Mouse (Mus musculus) forebrain, embryonic 14.5 days (tissue): ENCODE results near the gene Mob2. TPM values are rescaled to one million over a fixed set of nuclear protein-coding genes. Genes with fewer than 3 reads are reported as not detected.

Source experiments
- ATAC-seq: fragments of 200-750 bp; cut with Nextera tagmentation; 2 replicates; pipeline ENCODE4 v1.8.0; 2017; ENCODE audit warnings: mild to moderate bottlenecking, moderate library complexity
- DNase-seq: peaks from one replicate; pipeline ENCODE4 v3.0.0-alpha.2; 2015; ENCODE audit warnings: low spot score
- H3K27ac ChIP-seq: fragments of 300-500 bp; sonication (generic); 2 replicates; pipeline ENCODE4 v1.5.1; 2014; ENCODE audit warnings: low read depth, mild to moderate bottlenecking, control low read depth, low read length, moderate library complexity
- H3K27me3 ChIP-seq: fragments of 300-500 bp; sonication (generic); replicated peaks from 2 replicates; pipeline ENCODE4 v1.6.1; 2014; ENCODE audit warnings: low read length, control low read depth, mixed read lengths; ENCODE audit not compliant: control insufficient read depth, insufficient read depth
- H3K36me3 ChIP-seq: fragments of 300-500 bp; sonication (generic); 2 replicates; pipeline ENCODE4 v1.6.1; 2014; ENCODE audit warnings: low read length, control low read depth; ENCODE audit not compliant: control insufficient read depth, insufficient read depth
- H3K4me1 ChIP-seq: fragments of 300-500 bp; sonication (generic); 2 replicates; pipeline ENCODE4 v1.6.1; 2014; ENCODE audit warnings: antibody characterized with exemption, low read length, control low read depth; ENCODE audit not compliant: control insufficient read depth, insufficient read depth
- H3K4me2 ChIP-seq: fragments of 300-500 bp; sonication (generic); 2 replicates; pipeline ENCODE4 v1.6.1; 2014; ENCODE audit warnings: mild to moderate bottlenecking, control low read depth, low read length
- H3K4me3 ChIP-seq: fragments of 300-500 bp; sonication (generic); 2 replicates; pipeline ENCODE4 v1.5.1; 2014; ENCODE audit warnings: low read depth, low read length, control low read depth
- H3K9ac ChIP-seq: fragments of 300-500 bp; sonication (generic); 2 replicates; pipeline ENCODE4 v1.6.1; 2014; ENCODE audit warnings: mild to moderate bottlenecking, low read length, control low read depth, moderate library complexity
- H3K9me3 ChIP-seq: fragments of 300-500 bp; sonication (generic); replicated peaks from 2 replicates; pipeline ENCODE4 v1.6.1; 2016; ENCODE audit warnings: low read length, control low read depth, mixed read lengths; ENCODE audit not compliant: control insufficient read depth
- WGBS: fragments of 180-500 bp; shearing (Covaris S2); extraction: QIAGEN DNeasy Blood & Tissue Kit; methylation state at CpG from one replicate; pipeline ENCODE4 v1.1.7; 2014; 5-methylcytosine and 5-hydroxymethylcytosine counted together
- polyA plus RNA-seq: library from polyadenylated mRNA; unstranded; fragments of >200 nt; fragmentation: Nextera tagmentation; extraction: Ambion mirVana; gene quantifications from 2 replicates; pipeline ENCODE4 v1.2.1, GENCODE M21; 2014

The Mob2 gene
- polyA plus RNA-seq, 1 experiment from 2014 or later: 57.9 TPM

DNA sequence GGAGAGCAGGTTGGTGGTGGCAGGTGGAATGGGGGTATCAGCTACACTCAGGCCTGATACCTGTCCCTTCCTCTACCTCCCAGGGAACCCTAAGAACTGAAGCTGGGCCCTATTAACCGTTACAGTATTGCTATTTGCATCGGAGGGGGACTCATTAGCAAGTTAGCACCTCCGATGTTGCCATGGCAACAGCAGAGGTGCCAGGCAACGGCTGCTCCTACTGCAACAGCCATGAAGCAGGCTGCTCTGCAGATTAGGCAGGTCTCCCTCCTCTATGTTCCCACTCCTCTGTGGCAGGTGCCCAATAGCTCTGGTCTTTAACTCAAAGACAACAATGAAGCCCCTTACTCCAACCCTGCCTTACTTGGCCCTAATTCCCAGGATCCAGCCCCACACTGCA, 31.0 kb upstream of the Mob2 start:
- Histone ChIP-seq H3K4me1 (peaks cover 64% of the 10 kb centered on the region), H3K4me2 (peak overlapping the region; percentile 95), H3K36me3 (peaks cover 22% of the 10 kb centered on the region), H3K9ac (peak overlapping the region; percentile 95), H3K27me3 (0 out of 2 replicates have a peak, but pooled peaks cover 1% of the 10 kb centered on the region), H3K9me3 (no peaks in the 10 kb centered on the region), H3K4me3 (peak overlapping the region; percentile 93), H3K27ac (peak overlapping the region; percentile 87)
- WGBS: 2% methylated on average over 4 of the region's 4 CpGs
- peak; percentile 96 for DNase-seq
- ATAC-seq: peak; percentile 43

DNA sequence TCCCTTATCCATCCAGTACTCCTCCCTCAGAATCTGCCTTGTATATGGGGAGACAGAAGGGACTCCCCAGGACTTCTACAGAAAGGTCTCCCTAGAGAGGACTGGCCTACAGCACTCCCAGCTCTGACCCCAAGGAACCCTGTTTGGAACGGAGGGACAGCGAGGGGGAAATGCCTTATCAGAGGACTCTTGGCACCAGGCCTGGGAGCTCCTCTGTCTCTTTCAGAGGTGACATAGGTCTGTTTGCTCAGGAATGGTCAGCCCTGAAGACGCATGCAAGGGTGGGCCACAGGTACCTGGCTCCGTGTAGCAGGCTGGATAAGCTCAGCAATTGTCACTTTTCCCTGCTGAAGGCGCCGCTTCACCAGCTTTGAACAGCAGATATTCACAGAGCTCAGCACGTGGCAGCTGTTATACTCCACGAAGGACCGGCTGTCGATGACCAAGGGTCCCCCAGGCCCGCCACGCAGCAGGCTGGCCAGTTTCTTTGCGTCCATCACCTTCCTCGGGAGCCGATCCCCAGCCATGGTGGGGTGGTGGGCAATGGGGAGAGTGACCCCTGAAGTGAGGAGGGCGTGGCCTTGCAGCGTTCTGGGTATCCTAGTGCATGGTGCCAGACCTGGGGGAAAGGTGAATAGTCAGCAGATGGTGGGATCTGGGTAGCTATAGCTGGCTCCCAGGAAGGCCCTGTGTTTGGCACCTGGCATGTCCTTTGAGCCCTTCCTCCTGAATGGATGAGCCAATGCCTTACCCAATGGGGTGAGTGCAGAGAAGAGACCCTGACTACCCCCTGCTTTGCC, 29.0 kb upstream of the Mob2 start:
- Histone ChIP-seq H3K9ac (peak overlapping the region; percentile 17; the same call in 1 of the 2 replicates), H3K4me2 (peak overlapping the region; percentile 14; the same call in 1 of the 2 replicates), H3K36me3 (peaks cover 42% of the 10 kb centered on the region), H3K27ac (peak overlapping the region; percentile 63), H3K4me1 (peaks cover 69% of the 10 kb centered on the region), H3K4me3 (no peak overlapping the region), H3K9me3 (no peaks in the 10 kb centered on the region), H3K27me3 (no peaks in the 10 kb centered on the region)
- 52% methylated on average over 17 of the region's 17 CpGs for WGBS
- peak; percentile 11 for DNase-seq
- no peak for ATAC-seq

DNA sequence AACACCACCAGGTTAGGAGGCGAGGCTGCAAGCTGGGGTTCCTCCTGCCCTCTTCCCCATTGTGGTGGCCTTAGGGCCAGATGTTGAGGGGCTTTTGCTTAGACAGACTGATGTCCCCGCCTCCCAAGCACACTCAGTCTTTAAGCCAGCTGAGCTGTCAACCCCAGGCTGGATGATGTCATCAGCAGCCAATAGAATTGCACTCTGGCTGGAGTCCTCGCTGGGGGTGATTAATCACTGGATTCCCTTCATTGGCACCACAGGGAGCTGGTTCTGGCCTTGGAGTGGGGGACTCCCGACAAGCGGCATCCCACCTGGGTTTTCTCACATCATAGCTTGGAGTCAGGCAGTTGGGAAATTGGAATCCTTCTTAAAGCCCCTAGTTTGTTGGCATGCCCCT, 28.0 kb upstream of the Mob2 start:
- no peaks in the 10 kb centered on the region for H3K9me3 ChIP-seq
- 0 out of 2 replicates have a peak, but pooled peaks cover 2% of the 10 kb centered on the region for H3K27me3 ChIP-seq
- DNase-seq (peak; percentile 90), ATAC-seq (peak; percentile 66)
- H3K27ac ChIP-seq: peak overlapping the region; percentile 63
- 1% methylated on average over 5 of the region's 5 CpGs for WGBS
- H3K36me3 ChIP-seq: peaks cover 52% of the 10 kb centered on the region
- H3K4me3 ChIP-seq: no peak overlapping the region
- peak overlapping the region; percentile 43; the same call in 1 of the 2 replicates for H3K9ac ChIP-seq
- H3K4me2 ChIP-seq: peak overlapping the region; percentile 14; the same call in 1 of the 2 replicates
- H3K4me1 ChIP-seq: peaks cover 76% of the 10 kb centered on the region

DNA sequence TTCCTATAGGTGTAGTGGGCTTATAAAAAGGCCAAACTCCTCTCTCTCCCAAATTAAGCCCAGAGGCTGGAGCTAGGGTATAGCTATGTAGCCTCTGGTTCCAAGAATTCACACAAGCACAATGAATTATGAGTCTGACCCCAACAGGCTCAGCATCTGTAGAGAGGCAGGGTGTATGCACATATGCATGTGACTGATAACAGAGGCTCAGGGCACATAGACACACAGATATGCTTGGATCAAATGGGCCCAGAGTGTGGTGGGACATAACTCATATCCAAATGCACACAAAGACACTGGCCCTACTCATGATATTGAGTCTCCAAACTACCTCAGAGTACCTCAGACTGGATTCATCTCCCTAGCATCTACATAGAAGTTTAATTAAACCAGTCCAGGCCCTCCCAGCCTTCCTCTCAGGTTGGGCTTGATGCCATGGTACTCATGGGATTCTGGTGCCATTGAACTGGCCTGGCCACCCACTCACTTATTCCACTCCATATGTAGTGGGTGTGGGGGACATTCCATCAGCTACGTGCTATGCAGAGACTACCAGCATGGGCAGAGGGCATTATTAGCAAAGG, 26.3 kb upstream of the Mob2 start:
- H3K4me3 ChIP-seq: no peak overlapping the region
- ATAC-seq (no peak), DNase-seq (no peak)
- WGBS: 90% methylated on average over 1 of the region's 1 CpGs
- no peak overlapping the region for H3K9ac ChIP-seq
- H3K9me3 ChIP-seq: no peaks in the 10 kb centered on the region
- H3K36me3 ChIP-seq: peaks cover 69% of the 10 kb centered on the region
- H3K4me2 ChIP-seq: no peak overlapping the region
- H3K27ac ChIP-seq: no peak overlapping the region
- peaks cover 62% of the 10 kb centered on the region for H3K4me1 ChIP-seq
- H3K27me3 ChIP-seq: peaks cover 17% of the 10 kb centered on the region; the same call in 1 of the 2 replicates

DNA sequence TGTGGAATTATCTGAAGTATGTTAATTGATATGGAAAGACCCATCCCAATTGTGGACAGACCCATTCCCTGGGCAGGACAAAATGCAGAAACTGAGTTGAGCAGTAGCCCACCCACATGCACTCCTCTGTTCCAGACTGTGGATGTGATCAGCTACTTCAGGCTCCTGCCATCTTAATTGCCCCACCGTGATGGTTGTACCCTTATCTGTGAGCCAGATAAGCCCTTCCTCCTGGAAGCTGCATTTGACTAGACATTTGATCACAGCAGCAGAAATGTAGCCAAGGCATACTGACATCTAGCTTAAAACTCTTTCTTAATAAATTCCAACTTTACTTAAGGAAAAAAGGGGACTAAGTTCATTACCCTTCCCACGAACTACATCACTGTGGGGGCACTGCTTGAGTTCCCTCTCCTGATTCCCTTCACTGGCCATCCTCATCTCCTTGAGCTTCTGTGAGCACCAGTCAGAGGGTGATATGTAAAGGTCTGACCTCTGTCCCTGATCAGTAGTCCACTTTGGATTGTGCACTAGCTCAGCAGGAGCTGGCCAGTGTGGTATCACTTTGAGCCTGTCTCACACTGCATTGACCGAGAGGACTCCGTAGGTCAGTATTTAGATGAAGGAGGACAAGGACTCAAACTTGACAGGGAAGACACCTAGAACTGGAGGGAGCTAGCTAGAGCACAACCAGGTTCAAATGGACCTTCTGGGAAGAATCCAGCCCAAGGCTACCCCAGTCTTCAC, 25.5 kb upstream of the Mob2 start:
- peaks cover 77% of the 10 kb centered on the region for H3K36me3 ChIP-seq
- no peak overlapping the region for H3K4me3 ChIP-seq
- H3K27me3 ChIP-seq: peaks cover 17% of the 10 kb centered on the region; the same call in 1 of the 2 replicates
- no peaks in the 10 kb centered on the region for H3K9me3 ChIP-seq
- no peak overlapping the region for H3K9ac ChIP-seq
- no peak overlapping the region for H3K4me2 ChIP-seq
- DNase-seq (no peak), ATAC-seq (no peak)
- peaks cover 53% of the 10 kb centered on the region for H3K4me1 ChIP-seq
- no peak overlapping the region for H3K27ac ChIP-seq
- WGBS: 93% methylated on average over 4 of the region's 4 CpGs

DNA sequence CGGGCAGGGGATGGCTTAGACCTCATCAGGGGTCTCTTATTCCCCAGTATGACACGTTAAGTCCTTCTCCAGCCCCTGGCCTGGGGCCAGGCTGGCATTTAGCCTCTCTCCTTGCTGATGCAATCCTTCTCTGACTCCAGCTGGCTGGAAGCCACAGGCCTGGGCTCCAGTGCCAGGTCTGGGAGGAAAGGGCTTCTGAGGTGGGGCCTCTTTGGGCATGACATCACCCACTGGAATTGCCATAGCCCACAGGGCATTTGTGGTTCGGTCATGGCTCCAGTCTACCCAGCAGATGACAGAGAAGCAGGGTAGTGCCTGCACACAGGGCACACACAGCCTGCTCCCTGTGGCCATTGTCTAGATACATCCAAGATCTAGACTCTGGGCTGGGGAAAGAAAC, 24.0 kb upstream of the Mob2 start:
- H3K9me3 ChIP-seq: no peaks in the 10 kb centered on the region
- H3K4me1 ChIP-seq: peaks cover 38% of the 10 kb centered on the region
- H3K36me3 ChIP-seq: peaks cover 86% of the 10 kb centered on the region
- H3K4me2 ChIP-seq: no peak overlapping the region
- H3K27ac ChIP-seq: 0 out of 2 replicates have a peak overlapping the region, but pooled peaks have one; percentile 65
- 17% methylated on average over 3 of the region's 3 CpGs for WGBS
- ATAC-seq: peak; percentile 49
- peak; percentile 83 for DNase-seq
- H3K27me3 ChIP-seq: peaks cover 17% of the 10 kb centered on the region; the same call in 1 of the 2 replicates
- no peak overlapping the region for H3K4me3 ChIP-seq
- peak overlapping the region; percentile 9; the same call in 1 of the 2 replicates for H3K9ac ChIP-seq

DNA sequence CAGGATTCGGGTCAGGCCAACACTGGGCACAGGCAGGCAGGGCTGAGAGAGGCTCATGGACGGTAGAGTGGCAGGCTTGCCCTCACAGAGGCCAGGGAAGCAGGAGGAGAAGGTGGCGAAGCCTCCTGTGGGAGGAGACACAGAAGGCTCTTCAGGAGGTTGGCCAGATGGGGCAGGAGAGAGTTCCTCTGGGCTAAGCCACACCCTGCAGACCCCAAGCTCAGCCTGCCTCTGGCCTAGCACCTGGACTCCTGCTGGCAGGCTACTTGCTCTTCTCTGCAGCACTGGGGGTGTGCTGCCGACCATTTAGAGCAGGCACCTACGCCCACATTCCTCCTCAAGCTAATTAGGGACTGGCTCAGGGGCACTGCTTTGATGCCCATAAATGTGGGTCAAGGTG, 23.5 kb upstream of the Mob2 start:
- H3K36me3 ChIP-seq: peaks cover 88% of the 10 kb centered on the region
- peaks cover 34% of the 10 kb centered on the region for H3K4me1 ChIP-seq
- peaks cover 17% of the 10 kb centered on the region; the same call in 1 of the 2 replicates for H3K27me3 ChIP-seq
- H3K9me3 ChIP-seq: no peaks in the 10 kb centered on the region
- H3K9ac ChIP-seq: peak overlapping the region; percentile 13; the same call in 1 of the 2 replicates
- H3K4me3 ChIP-seq: no peak overlapping the region
- no peak overlapping the region for H3K4me2 ChIP-seq
- DNase-seq (peak; percentile 26), ATAC-seq (peak; percentile 22)
- peak overlapping the region; percentile 65; the same call in 1 of the 2 replicates for H3K27ac ChIP-seq
- 23% methylated on average over 5 of the region's 5 CpGs for WGBS

DNA sequence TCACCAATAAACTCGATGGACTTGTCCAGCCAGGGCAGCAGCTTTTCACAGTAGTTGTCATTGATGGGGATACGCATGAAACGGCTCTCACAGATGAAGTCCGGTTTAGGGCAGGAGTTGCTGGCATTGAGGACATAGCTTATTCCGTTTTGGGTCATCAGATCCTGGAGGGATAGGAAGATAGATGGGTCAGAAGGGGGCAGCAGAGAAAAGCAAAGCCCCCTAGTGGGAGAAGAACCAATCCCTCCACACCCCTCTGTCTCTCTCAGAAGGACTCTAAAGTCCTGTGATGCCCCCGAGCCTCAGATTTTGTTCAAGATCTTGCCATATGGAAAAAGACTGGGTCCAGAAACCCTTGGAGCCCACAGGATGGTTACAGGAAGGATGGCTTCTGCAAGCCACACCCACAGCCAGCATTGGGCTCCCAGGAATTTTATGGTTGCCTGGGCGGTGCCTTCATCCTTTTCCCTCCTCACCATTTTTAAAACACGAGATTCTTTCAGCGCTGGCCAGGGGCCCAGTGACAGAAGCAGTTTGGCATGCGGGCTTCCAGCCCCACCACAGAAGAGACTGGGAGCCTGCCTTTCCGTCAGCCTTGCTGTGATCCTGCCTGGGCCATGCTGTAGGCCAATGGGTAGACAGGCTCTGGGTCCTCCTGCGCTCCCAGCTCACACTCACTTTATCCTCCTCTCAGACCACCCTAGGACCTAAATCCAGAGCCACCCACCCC, 22.9 kb upstream of the Mob2 start:
- peak overlapping the region; percentile 13; the same call in 1 of the 2 replicates for H3K9ac ChIP-seq
- DNase-seq (peak; percentile 58), ATAC-seq (peak; percentile 30; the same call in 1 of the 2 replicates)
- no peak overlapping the region for H3K4me2 ChIP-seq
- H3K27me3 ChIP-seq: peaks cover 17% of the 10 kb centered on the region; the same call in 1 of the 2 replicates
- H3K36me3 ChIP-seq: peaks cover 85% of the 10 kb centered on the region
- no peaks in the 10 kb centered on the region for H3K9me3 ChIP-seq
- peak overlapping the region; percentile 65; the same call in 1 of the 2 replicates for H3K27ac ChIP-seq
- H3K4me3 ChIP-seq: no peak overlapping the region
- 33% methylated on average over 12 of the region's 12 CpGs for WGBS
- peaks cover 27% of the 10 kb centered on the region for H3K4me1 ChIP-seq
